Mouse (Mus musculus) limb, embryonic 12.5 days (tissue): ENCODE results near the gene Cdc42ep2. TPM values are rescaled to one million over a fixed set of nuclear protein-coding genes. Genes with fewer than 3 reads are reported as not detected.

Experiments used
- ATAC-seq: fragments of 200-750 bp; cut with Nextera tagmentation; 2 replicates; pipeline ENCODE4 v1.8.0; 2017; ENCODE audit warnings: low read depth, moderate TSS enrichment; ENCODE audit not compliant: insufficient number of reproducible peaks, insufficient read depth, low FRiP score, low TSS enrichment
- H3K27ac ChIP-seq: fragments of 300-500 bp; sonication (generic); 2 replicates; pipeline ENCODE4 v1.5.1; 2016; ENCODE audit warnings: mild to moderate bottlenecking, moderate library complexity
- H3K27me3 ChIP-seq: fragments of 300-500 bp; sonication (generic); 2 replicates; pipeline ENCODE4 v1.6.1; 2016; ENCODE audit warnings: mild to moderate bottlenecking, moderate library complexity
- H3K36me3 ChIP-seq: fragments of 300-500 bp; sonication (generic); 2 replicates; pipeline ENCODE4 v1.6.1; 2016; ENCODE audit warnings: mild to moderate bottlenecking, moderate library complexity
- H3K4me1 ChIP-seq: fragments of 300-500 bp; sonication (generic); replicated peaks from 2 replicates; pipeline ENCODE4 v1.6.1; 2016
- H3K4me2 ChIP-seq: fragments of 300-500 bp; sonication (generic); 2 replicates; pipeline ENCODE4 v1.6.1; 2016; ENCODE audit warnings: mild to moderate bottlenecking, moderate library complexity
- H3K4me3 ChIP-seq: fragments of 300-500 bp; sonication (generic); replicated peaks from 2 replicates; pipeline ENCODE4 v1.5.1; 2016; ENCODE audit warnings: mild to moderate bottlenecking
- H3K9ac ChIP-seq: fragments of 300-500 bp; sonication (generic); replicated peaks from 2 replicates; pipeline ENCODE4 v1.6.1; 2016; ENCODE audit warnings: mild to moderate bottlenecking, moderate library complexity
- H3K9me3 ChIP-seq: fragments of 300-500 bp; sonication (generic); 2 replicates; pipeline ENCODE4 v1.6.1; 2016; ENCODE audit warnings: mild to moderate bottlenecking, moderate library complexity
- WGBS: fragments of 180-500 bp; shearing (Covaris S2); methylation state at CpG from one replicate; pipeline ENCODE4 v1.1.7; 2016; 5-methylcytosine and 5-hydroxymethylcytosine counted together
- polyA plus RNA-seq: library from polyadenylated mRNA; unstranded; fragments of >200 nt; fragmentation: Nextera tagmentation; extraction: Ambion mirVana; gene quantifications from 2 replicates; pipeline ENCODE4 v1.2.1, GENCODE M21; 2016

Cdc42ep2 gene
- polyA plus RNA-seq, 1 experiment from 2014 or later: 2.7 TPM

DNA sequence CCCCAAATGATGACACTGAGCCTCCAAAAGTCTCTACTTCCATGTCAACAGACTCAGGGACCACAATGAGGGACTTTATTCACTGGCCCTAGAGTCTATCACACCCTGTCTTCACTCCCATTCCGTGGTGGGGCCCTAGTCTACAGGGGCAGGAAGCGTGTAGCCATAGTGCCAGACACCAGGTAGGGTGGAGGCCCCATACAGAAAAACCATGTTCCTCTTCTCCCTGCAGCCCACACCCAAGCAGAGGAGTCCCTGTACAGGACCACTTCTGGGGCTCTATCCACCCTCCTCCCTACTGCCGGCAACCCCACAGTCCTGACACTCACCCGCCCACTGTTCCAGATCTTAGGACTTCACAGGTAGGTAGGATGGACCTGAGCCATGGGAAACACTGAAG is 52.1 kb downstream of the Cdc42ep2 start:
- Histone ChIP-seq H3K4me1 (peaks cover 47% of the 10 kb centered on the region), H3K27ac (0 out of 2 replicates have a peak overlapping the region, but pooled peaks have one; percentile 20), H3K27me3 (no peaks in the 10 kb centered on the region), H3K4me2 (no peak overlapping the region), H3K4me3 (no peak overlapping the region), H3K36me3 (peaks cover 48% of the 10 kb centered on the region), H3K9ac (no peak overlapping the region), H3K9me3 (no peaks in the 10 kb centered on the region)
- ATAC-seq: no peak
- WGBS: 92% methylated on average over 4 of the region's 4 CpGs

DNA sequence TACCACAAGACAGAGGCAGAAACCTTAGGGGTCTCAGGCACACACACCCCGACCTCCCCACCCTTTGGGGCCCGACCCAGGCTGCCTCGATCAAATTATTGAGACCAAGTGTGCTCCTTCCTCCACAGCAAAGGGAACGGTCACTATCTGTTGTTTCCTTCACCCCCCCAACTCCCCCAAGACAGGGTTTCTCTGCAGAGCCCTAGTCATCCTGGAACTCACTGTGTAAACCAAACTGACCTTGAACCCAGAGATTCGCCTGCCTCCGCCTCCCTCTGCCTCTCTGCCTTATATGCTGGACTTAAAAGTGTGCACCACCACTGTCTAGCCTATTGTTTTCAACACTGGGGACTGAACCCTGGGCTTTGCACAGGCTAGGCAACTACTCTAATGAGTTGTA is 52.9 kb downstream of the Cdc42ep2 start:
- Histone ChIP-seq H3K9ac (0 out of 2 replicates have a peak overlapping the region, but pooled peaks have one; percentile 38), H3K27me3 (no peaks in the 10 kb centered on the region), H3K27ac (peak overlapping the region; percentile 90), H3K36me3 (peaks cover 57% of the 10 kb centered on the region), H3K4me1 (peaks cover 45% of the 10 kb centered on the region), H3K4me3 (peak overlapping the region; percentile 18), H3K9me3 (no peaks in the 10 kb centered on the region), H3K4me2 (peak overlapping the region; percentile 45)
- no peak for ATAC-seq
- WGBS: 48% methylated on average over 6 of the region's 6 CpGs

DNA sequence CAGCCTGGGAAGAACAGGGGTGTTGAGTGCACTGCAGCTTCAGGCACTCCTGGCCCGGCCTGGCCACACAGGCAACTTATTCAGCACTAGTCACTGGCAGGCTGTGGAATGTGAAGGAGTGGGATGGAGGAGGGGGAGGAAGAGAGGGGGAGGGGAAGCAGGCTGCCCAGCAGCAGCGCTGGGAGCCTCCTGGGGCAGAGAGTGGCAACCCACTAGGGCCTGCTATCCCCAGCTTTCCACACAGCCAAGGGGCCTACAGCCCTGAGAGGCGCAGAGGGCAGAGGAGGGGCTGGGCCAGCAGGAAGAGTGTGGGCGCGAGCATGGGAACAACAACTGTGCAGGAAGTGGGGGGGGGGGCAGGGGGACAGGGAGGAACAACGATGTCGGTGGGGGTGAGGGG is 53.3 kb downstream of the Cdc42ep2 start:
- Histone ChIP-seq H3K9me3 (no peaks in the 10 kb centered on the region), H3K4me3 (peak overlapping the region; percentile 18), H3K4me2 (peak overlapping the region; percentile 45), H3K4me1 (peaks cover 45% of the 10 kb centered on the region), H3K9ac (peak overlapping the region; percentile 38; the same call in 1 of the 2 replicates), H3K27me3 (no peaks in the 10 kb centered on the region), H3K27ac (peak overlapping the region; percentile 90), H3K36me3 (peaks cover 61% of the 10 kb centered on the region)
- WGBS: under 1% methylated on average over 7 of the region's 7 CpGs
- ATAC-seq: peak; percentile 58

DNA sequence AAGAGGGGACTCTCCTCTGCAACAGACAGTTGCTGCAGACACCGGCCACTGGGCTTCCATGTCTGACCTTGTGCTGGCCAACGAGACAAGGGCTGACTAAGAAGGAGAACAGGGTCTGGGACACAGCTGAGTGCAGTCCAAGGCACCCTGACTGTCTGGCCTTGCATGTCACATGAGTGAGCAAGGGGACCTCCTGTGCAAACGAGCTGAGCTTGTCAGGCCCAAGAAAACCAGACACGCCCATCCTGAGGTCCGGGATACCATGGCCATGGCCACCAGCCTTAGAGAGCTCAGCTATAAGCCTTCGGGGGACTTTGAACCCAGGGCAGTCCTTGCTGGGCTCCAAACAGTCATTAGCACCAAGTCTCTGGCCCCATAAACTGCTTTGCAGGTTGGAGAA is 56.5 kb downstream of the Cdc42ep2 start:
- H3K9ac ChIP-seq: no peak overlapping the region
- H3K9me3 ChIP-seq: no peaks in the 10 kb centered on the region
- no peak overlapping the region for H3K27ac ChIP-seq
- H3K36me3 ChIP-seq: peaks cover 91% of the 10 kb centered on the region
- ATAC-seq: no peak
- H3K27me3 ChIP-seq: no peaks in the 10 kb centered on the region
- 84% methylated on average over 6 of the region's 6 CpGs for WGBS
- no peak overlapping the region for H3K4me3 ChIP-seq
- H3K4me1 ChIP-seq: peaks cover 27% of the 10 kb centered on the region
- no peak overlapping the region for H3K4me2 ChIP-seq

Other genes with a start within 250 kb of the Cdc42ep2 start
- gene Map3k11, start 236.1 kb downstream of the Cdc42ep2 start, polyA plus RNA-seq: 19.4 and 19.6 TPM in 2 replicates
- gene Pcnx3, start 235.9 kb downstream of the Cdc42ep2 start, polyA plus RNA-seq: 35.9 and 38.3 TPM in 2 replicates
- gene Kcnk7, start 220.4 kb downstream of the Cdc42ep2 start, polyA plus RNA-seq: 0.40 TPM in 1 of 2 replicates, not detected in the other
- 15.9 and 16.5 TPM in 2 replicates for gene Ehbp1l1, start 198.5 kb downstream of the Cdc42ep2 start, polyA plus RNA-seq
- gene Fam89b, start 195.2 kb downstream of the Cdc42ep2 start, polyA plus RNA-seq: 140 and 143 TPM in 2 replicates
- 17.0 and 30.3 TPM in 2 replicates for gene Ltbp3, start 183.9 kb downstream of the Cdc42ep2 start, polyA plus RNA-seq
- gene Scyl1, start 153.4 kb downstream of the Cdc42ep2 start, polyA plus RNA-seq: 74.9 and 78.0 TPM in 2 replicates
- gene Frmd8, start 49.5 kb downstream of the Cdc42ep2 start, polyA plus RNA-seq: 37.2 and 41.4 TPM in 2 replicates
- 1.2 and 2.1 TPM in 2 replicates for gene Slc25a45, start 47.0 kb downstream of the Cdc42ep2 start, polyA plus RNA-seq
- 5.5 and 6.6 TPM in 2 replicates for gene Tigd3, start 30.7 kb downstream of the Cdc42ep2 start, polyA plus RNA-seq
- 192 and 199 TPM in 2 replicates for gene Dpf2, start 11.8 kb downstream of the Cdc42ep2 start, polyA plus RNA-seq
- gene Pola2, start 39.4 kb upstream of the Cdc42ep2 start, polyA plus RNA-seq: 91.5 and 91.9 TPM in 2 replicates
- not detected in 2 replicates for gene Slc22a20, start 61.3 kb upstream of the Cdc42ep2 start, polyA plus RNA-seq
- gene Capn1, start 91.1 kb upstream of the Cdc42ep2 start, polyA plus RNA-seq: 7.0 and 7.7 TPM in 2 replicates
- gene Syvn1, start 121.8 kb upstream of the Cdc42ep2 start, polyA plus RNA-seq: 25.1 and 28.0 TPM in 2 replicates
- 76.7 and 79.1 TPM in 2 replicates for gene Mrpl49, start 133.0 kb upstream of the Cdc42ep2 start, polyA plus RNA-seq
- gene Fau, start 133.0 kb upstream of the Cdc42ep2 start, polyA plus RNA-seq: 775 and 779 TPM in 2 replicates
- 33.1 and 39.0 TPM in 2 replicates for gene Znhit2, start 136.4 kb upstream of the Cdc42ep2 start, polyA plus RNA-seq
- gene Tm7sf2, start 143.6 kb upstream of the Cdc42ep2 start, polyA plus RNA-seq: 24.4 and 26.3 TPM in 2 replicates
- gene Vps51, start 152.4 kb upstream of the Cdc42ep2 start, polyA plus RNA-seq: 67.7 and 72.7 TPM in 2 replicates
- not detected in 2 replicates for gene Tmem262, start 155.2 kb upstream of the Cdc42ep2 start, polyA plus RNA-seq
- gene Gm28374, start 157.4 kb upstream of the Cdc42ep2 start, polyA plus RNA-seq: 2.7 and 4.1 TPM in 2 replicates
- 71.5 and 75.6 TPM in 2 replicates for gene Zfpl1, start 160.1 kb upstream of the Cdc42ep2 start, polyA plus RNA-seq
- 45.1 and 49.7 TPM in 2 replicates for gene Cdca5, start 160.2 kb upstream of the Cdc42ep2 start, polyA plus RNA-seq
- gene AC131692.1, start 169.6 kb upstream of the Cdc42ep2 start, polyA plus RNA-seq: 0.56 and 0.82 TPM in 2 replicates
- gene Naaladl1, start 181.0 kb upstream of the Cdc42ep2 start, polyA plus RNA-seq: 0.54 and 0.71 TPM in 2 replicates
- 55.0 and 58.8 TPM in 2 replicates for gene Sac3d1, start 193.8 kb upstream of the Cdc42ep2 start, polyA plus RNA-seq
- gene Snx15, start 203.5 kb upstream of the Cdc42ep2 start, polyA plus RNA-seq: 33.1 and 33.2 TPM in 2 replicates
- gene Batf2, start 216.2 kb upstream of the Cdc42ep2 start, polyA plus RNA-seq: not detected in 2 replicates
- 78.2 and 83.4 TPM in 2 replicates for gene Arl2, start 216.7 kb upstream of the Cdc42ep2 start, polyA plus RNA-seq